Mouse (Mus musculus): ENCODE data around the gene Fbn1. TPM values are rescaled to one million over a fixed set of nuclear protein-coding genes. Genes with fewer than 3 reads are reported as not detected.
A peak's percentile ranks its signal among the peaks of the same experiment; 100 is the strongest.

Fbn1 gene
- total and polyA plus RNA-seq, 2 experiments from 2014 or later: 1.6 to 20.1 TPM

- no peak overlapping the region for H3K9ac ChIP-seq (replicated peaks; ENCODE audit: low read length, poor library complexity, severe bottlenecking)
- TF ChIP-seq CTCF (IDR thresholded peaks at IDR 0.05): no peak
- H3K27ac ChIP-seq (ENCODE audit: low read depth, low read length): no peak overlapping the region
- peaks cover 3% of the 10 kb centered on the region; the same call in 1 of the 2 replicates for H3K36me3 ChIP-seq (ENCODE audit: insufficient read depth, low read length)
- DNase-seq (ENCODE audit: low spot score): no peak
- ATAC-seq (ENCODE audit: low FRiP score): no peak
- no peaks in the 10 kb centered on the region for H3K27me3 ChIP-seq (ENCODE audit: insufficient read depth, low read length)
- 63% methylated on average over 7 of the region's 7 CpGs for WGBS
- no peaks in the 10 kb centered on the region for H3K9me3 ChIP-seq (ENCODE audit: low read length)
- H3K4me3 ChIP-seq (ENCODE audit: low read depth, low read length): no peak overlapping the region
- no peak overlapping the region for H3K4me2 ChIP-seq (ENCODE audit: low read depth, low read length, poor library complexity, severe bottlenecking)
- H3K4me1 ChIP-seq (ENCODE audit: insufficient read depth, low read length): no peaks in the 10 kb centered on the region
Measured at GRCm38 (mm10) chr2:125382613-125383272, 125.0 kb downstream of the Fbn1 start.

- H3K4me3 ChIP-seq (ENCODE audit: low read depth, low read length): no peak overlapping the region
- H3K4me1 ChIP-seq (ENCODE audit: insufficient read depth, low read length): no peaks in the 10 kb centered on the region
- 79% methylated on average over 2 of the region's 2 CpGs for WGBS
- DNase-seq (ENCODE audit: low spot score): no peak
- H3K36me3 ChIP-seq (ENCODE audit: insufficient read depth, low read length): peaks cover 9% of the 10 kb centered on the region; the same call in 1 of the 2 replicates
- no peak for ATAC-seq (ENCODE audit: low FRiP score)
- H3K4me2 ChIP-seq (ENCODE audit: low read depth, low read length, poor library complexity, severe bottlenecking): no peak overlapping the region
- no peak overlapping the region for H3K9ac ChIP-seq (replicated peaks; ENCODE audit: low read length, poor library complexity, severe bottlenecking)
- no peak overlapping the region for H3K27ac ChIP-seq (ENCODE audit: low read depth, low read length)
- H3K27me3 ChIP-seq (ENCODE audit: insufficient read depth, low read length): no peaks in the 10 kb centered on the region
- no peaks in the 10 kb centered on the region for H3K9me3 ChIP-seq (ENCODE audit: low read length)
- no peak for TF ChIP-seq CTCF (IDR thresholded peaks at IDR 0.05)
Measured at GRCm38 (mm10) chr2:125380086-125380485, 127.7 kb downstream of the Fbn1 start.

- no peaks in the 10 kb centered on the region for H3K27me3 ChIP-seq (ENCODE audit: insufficient read depth, low read length)
- H3K36me3 ChIP-seq (ENCODE audit: insufficient read depth, low read length): peaks cover 9% of the 10 kb centered on the region; the same call in 1 of the 2 replicates
Measured at GRCm38 (mm10) chr2:125379206-125379605, 128.6 kb downstream of the Fbn1 start.

GRCm38 (mm10) chr2:125375926-125376325 is 131.9 kb downstream of the Fbn1 start:
- H3K27me3 ChIP-seq (ENCODE audit: insufficient read depth, low read length): no peaks in the 10 kb centered on the region
- 33% methylated on average over 5 of the region's 5 CpGs for WGBS
- H3K9ac ChIP-seq (replicated peaks; ENCODE audit: low read length, poor library complexity, severe bottlenecking): no peak overlapping the region
- no peaks in the 10 kb centered on the region for H3K4me1 ChIP-seq (ENCODE audit: insufficient read depth, low read length)
- DNase-seq (ENCODE audit: low spot score): no peak
- H3K36me3 ChIP-seq (ENCODE audit: insufficient read depth, low read length): peaks cover 13% of the 10 kb centered on the region; the same call in 1 of the 2 replicates
- no peak for TF ChIP-seq CTCF (IDR thresholded peaks at IDR 0.05)
- H3K4me2 ChIP-seq (ENCODE audit: low read depth, low read length, poor library complexity, severe bottlenecking): no peak overlapping the region
- H3K9me3 ChIP-seq (ENCODE audit: low read length): no peaks in the 10 kb centered on the region
- no peak for ATAC-seq (ENCODE audit: low FRiP score)
- H3K4me3 ChIP-seq (ENCODE audit: low read depth, low read length): no peak overlapping the region
- H3K27ac ChIP-seq (ENCODE audit: low read depth, low read length): no peak overlapping the region

More at GRCm38 (mm10) chr2:125379206-125379605, 128.6 kb downstream of the Fbn1 start:
- WGBS: 92% methylated on average over 2 of the region's 2 CpGs
- Histone ChIP-seq H3K9ac (replicated peaks; ENCODE audit: low read length, poor library complexity, severe bottlenecking) (no peak overlapping the region), H3K27ac (ENCODE audit: low read depth, low read length) (no peak overlapping the region), H3K9me3 (ENCODE audit: low read length) (no peaks in the 10 kb centered on the region), H3K4me2 (ENCODE audit: low read depth, low read length, poor library complexity, severe bottlenecking) (no peak overlapping the region), H3K4me1 (ENCODE audit: insufficient read depth, low read length) (no peaks in the 10 kb centered on the region), H3K4me3 (ENCODE audit: low read depth, low read length) (no peak overlapping the region)
- ATAC-seq (ENCODE audit: low FRiP score) (no peak), DNase-seq (ENCODE audit: low spot score) (no peak)
- TF ChIP-seq CTCF (IDR thresholded peaks at IDR 0.05): peak; percentile 36

- Histone ChIP-seq H3K9me3 (ENCODE audit: low read length) (no peaks in the 10 kb centered on the region), H3K4me1 (ENCODE audit: insufficient read depth, low read length) (no peaks in the 10 kb centered on the region), H3K27ac (ENCODE audit: low read depth, low read length) (no peak overlapping the region), H3K36me3 (ENCODE audit: insufficient read depth, low read length) (peaks cover 15% of the 10 kb centered on the region), H3K4me3 (ENCODE audit: low read depth, low read length) (no peak overlapping the region), H3K4me2 (ENCODE audit: low read depth, low read length, poor library complexity, severe bottlenecking) (no peak overlapping the region), H3K9ac (replicated peaks; ENCODE audit: low read length, poor library complexity, severe bottlenecking) (no peak overlapping the region), H3K27me3 (ENCODE audit: insufficient read depth, low read length) (no peaks in the 10 kb centered on the region)
- DNase-seq (ENCODE audit: low spot score) (no peak), ATAC-seq (ENCODE audit: low FRiP score) (no peak)
- no peak for TF ChIP-seq CTCF (IDR thresholded peaks at IDR 0.05)
- 54% methylated on average over 10 of the region's 10 CpGs for WGBS
Measured at GRCm38 (mm10) chr2:125375301-125375700, 132.5 kb downstream of the Fbn1 start.

- Histone ChIP-seq H3K4me3 (ENCODE audit: low read depth, low read length) (no peak overlapping the region), H3K27ac (ENCODE audit: low read depth, low read length) (no peak overlapping the region), H3K36me3 (ENCODE audit: insufficient read depth, low read length) (peaks cover 28% of the 10 kb centered on the region; the same call in 1 of the 2 replicates), H3K27me3 (ENCODE audit: insufficient read depth, low read length) (no peaks in the 10 kb centered on the region), H3K4me1 (ENCODE audit: insufficient read depth, low read length) (no peaks in the 10 kb centered on the region), H3K9me3 (ENCODE audit: low read length) (no peaks in the 10 kb centered on the region), H3K4me2 (ENCODE audit: low read depth, low read length, poor library complexity, severe bottlenecking) (no peak overlapping the region), H3K9ac (replicated peaks; ENCODE audit: low read length, poor library complexity, severe bottlenecking) (no peak overlapping the region)
- ATAC-seq (ENCODE audit: low FRiP score) (no peak), DNase-seq (ENCODE audit: low spot score) (no peak)
- WGBS: 93% methylated on average over 8 of the region's 8 CpGs
- no peak for TF ChIP-seq CTCF (IDR thresholded peaks at IDR 0.05)
Measured at GRCm38 (mm10) chr2:125369666-125370065, 138.1 kb downstream of the Fbn1 start.

Data from midbrain, postnatal 0 days (tissue).